Mouse (Mus musculus) limb, embryonic 12.5 days (tissue): Measurements from ENCODE around the gene Klhl25. TPM values are rescaled to one million over a fixed set of nuclear protein-coding genes. Genes with fewer than 3 reads are reported as not detected.
"Not testable (repeated sequence)": the region's sequence is repeated elsewhere in the genome, so short reads cannot be mapped to it uniquely, and the experiment has no call there.

Experiments
- ATAC-seq: fragments of 200-750 bp; cut with Nextera tagmentation; 2 replicates; pipeline ENCODE4 v1.8.0; 2017; ENCODE audit warnings: low read depth, moderate TSS enrichment; ENCODE audit not compliant: insufficient number of reproducible peaks, insufficient read depth, low FRiP score, low TSS enrichment
- H3K27ac ChIP-seq: fragments of 300-500 bp; sonication (generic); 2 replicates; pipeline ENCODE4 v1.5.1; 2016; ENCODE audit warnings: mild to moderate bottlenecking, moderate library complexity
- H3K27me3 ChIP-seq: fragments of 300-500 bp; sonication (generic); 2 replicates; pipeline ENCODE4 v1.6.1; 2016; ENCODE audit warnings: mild to moderate bottlenecking, moderate library complexity
- H3K36me3 ChIP-seq: fragments of 300-500 bp; sonication (generic); 2 replicates; pipeline ENCODE4 v1.6.1; 2016; ENCODE audit warnings: mild to moderate bottlenecking, moderate library complexity
- H3K4me1 ChIP-seq: fragments of 300-500 bp; sonication (generic); replicated peaks from 2 replicates; pipeline ENCODE4 v1.6.1; 2016
- H3K4me2 ChIP-seq: fragments of 300-500 bp; sonication (generic); 2 replicates; pipeline ENCODE4 v1.6.1; 2016; ENCODE audit warnings: mild to moderate bottlenecking, moderate library complexity
- H3K4me3 ChIP-seq: fragments of 300-500 bp; sonication (generic); replicated peaks from 2 replicates; pipeline ENCODE4 v1.5.1; 2016; ENCODE audit warnings: mild to moderate bottlenecking
- H3K9ac ChIP-seq: fragments of 300-500 bp; sonication (generic); replicated peaks from 2 replicates; pipeline ENCODE4 v1.6.1; 2016; ENCODE audit warnings: mild to moderate bottlenecking, moderate library complexity
- H3K9me3 ChIP-seq: fragments of 300-500 bp; sonication (generic); 2 replicates; pipeline ENCODE4 v1.6.1; 2016; ENCODE audit warnings: mild to moderate bottlenecking, moderate library complexity
- WGBS: fragments of 180-500 bp; shearing (Covaris S2); methylation state at CpG from one replicate; pipeline ENCODE4 v1.1.7; 2016; 5-methylcytosine and 5-hydroxymethylcytosine counted together
- polyA plus RNA-seq: library from polyadenylated mRNA; unstranded; fragments of >200 nt; fragmentation: Nextera tagmentation; extraction: Ambion mirVana; gene quantifications from 2 replicates; pipeline ENCODE4 v1.2.1, GENCODE M21; 2016

Gene Klhl25
- polyA plus RNA-seq, 1 experiment from 2014 or later, result 24.2 TPM

DNA sequence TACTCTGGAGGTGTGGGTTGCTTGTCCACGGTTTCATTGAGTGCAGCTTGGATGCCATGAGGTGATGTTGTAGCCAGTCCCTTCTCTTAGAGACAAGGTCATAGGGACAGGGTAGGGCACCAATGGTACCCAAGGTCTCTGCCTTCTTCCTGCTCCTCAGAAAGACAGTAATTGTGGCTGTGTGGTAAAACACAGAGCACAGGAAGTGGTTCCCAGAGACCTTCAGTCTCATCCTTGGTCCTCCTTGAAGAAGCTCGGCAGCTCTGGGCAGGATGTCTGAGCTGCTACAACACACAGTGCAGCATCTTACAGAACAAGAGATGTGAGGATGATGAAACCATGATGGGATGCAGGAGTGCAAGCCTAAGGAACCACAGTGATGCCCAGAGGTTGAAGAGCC, 31.3 kb downstream of the Klhl25 start:
- not testable (repeated sequence) for H3K27me3 ChIP-seq, H3K4me3 ChIP-seq, H3K4me1 ChIP-seq, H3K27ac ChIP-seq, H3K4me2 ChIP-seq, ATAC-seq, H3K9me3 ChIP-seq, H3K9ac ChIP-seq
- 74% methylated on average over 2 of the region's 2 CpGs for WGBS
- peaks cover 12% of the 10 kb centered on the region for H3K36me3 ChIP-seq

DNA sequence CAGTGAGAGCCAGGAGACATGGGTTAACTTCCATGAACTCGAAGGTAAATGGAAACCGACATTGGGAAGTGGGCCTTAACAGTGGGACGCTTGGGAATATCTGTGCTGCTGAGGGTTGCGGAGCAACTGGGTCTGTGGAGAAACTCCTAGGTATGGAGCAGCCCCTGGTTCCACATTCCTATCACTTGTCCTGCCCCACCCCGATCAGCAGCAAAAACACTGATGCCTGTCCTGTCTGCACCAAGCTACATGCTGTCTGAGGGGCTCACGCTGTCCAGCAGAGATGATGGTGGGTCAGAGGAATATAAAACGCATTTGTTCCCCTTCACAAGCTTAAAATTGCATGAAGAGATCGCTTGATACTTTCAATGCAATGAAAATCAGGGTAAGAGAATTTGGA, 32.1 kb downstream of the Klhl25 start:
- Histone ChIP-seq H3K4me1 (peaks cover 4% of the 10 kb centered on the region), H3K27me3 (no peaks in the 10 kb centered on the region), H3K9ac (no peak overlapping the region), H3K4me2 (peak overlapping the region; percentile 32; the same call in 1 of the 2 replicates), H3K9me3 (no peaks in the 10 kb centered on the region), H3K27ac (no peak overlapping the region), H3K36me3 (peaks cover 4% of the 10 kb centered on the region; the same call in 1 of the 2 replicates), H3K4me3 (no peak overlapping the region)
- 66% methylated on average over 8 of the region's 8 CpGs for WGBS
- ATAC-seq, result no peak

DNA sequence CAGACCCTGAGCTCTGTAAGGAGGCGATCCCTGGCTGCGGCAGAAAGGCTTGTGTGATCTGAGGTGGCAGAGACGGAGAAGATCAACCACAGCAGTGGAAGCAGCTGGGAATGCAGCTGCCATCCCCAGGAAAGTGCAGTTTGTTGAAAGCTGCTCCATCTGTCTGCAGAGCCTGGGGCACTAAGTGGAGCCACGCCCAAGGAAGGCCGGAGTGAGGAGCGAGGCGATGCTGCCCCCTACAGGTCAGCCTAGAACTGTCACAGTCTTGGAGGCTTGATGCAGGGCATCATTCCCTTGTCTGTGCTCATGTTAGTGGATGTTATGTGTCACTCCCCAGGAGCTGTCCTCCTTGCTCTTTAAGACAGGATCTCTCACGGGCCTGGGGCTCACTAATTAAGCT, 32.5 kb downstream of the Klhl25 start:
- no peak overlapping the region for H3K4me3 ChIP-seq
- H3K36me3 ChIP-seq, result 0 out of 2 replicates have a peak, but pooled peaks cover under 1% of the 10 kb centered on the region
- ATAC-seq, result peak; percentile 79; the same call in 1 of the 2 replicates
- no peaks in the 10 kb centered on the region for H3K9me3 ChIP-seq
- H3K4me2 ChIP-seq, result peak overlapping the region; percentile 32; the same call in 1 of the 2 replicates
- peaks cover 4% of the 10 kb centered on the region for H3K4me1 ChIP-seq
- no peak overlapping the region for H3K9ac ChIP-seq
- H3K27ac ChIP-seq, result no peak overlapping the region
- no peaks in the 10 kb centered on the region for H3K27me3 ChIP-seq
- WGBS, result 4% methylated on average over 8 of the region's 8 CpGs

DNA sequence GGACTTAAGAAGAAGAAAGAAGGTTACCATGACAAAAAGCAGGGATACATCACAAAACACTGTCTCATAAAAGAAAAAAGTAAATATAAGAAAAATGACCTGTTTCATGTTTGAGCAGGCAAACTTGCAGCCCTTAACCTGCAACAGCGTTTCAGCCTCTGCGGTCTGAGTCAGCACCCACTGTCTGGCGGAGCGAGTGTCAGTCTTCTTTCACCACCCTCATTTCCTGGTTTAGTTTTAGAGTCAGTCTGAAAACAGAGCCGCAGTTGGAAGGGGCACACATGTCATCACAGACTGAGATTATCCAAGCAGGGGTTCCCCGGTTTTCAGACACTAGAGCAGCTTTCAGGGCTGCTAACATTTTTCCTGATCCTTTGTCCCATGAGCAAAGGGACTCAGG, 33.3 kb downstream of the Klhl25 start:
- peaks cover 4% of the 10 kb centered on the region for H3K4me1 ChIP-seq
- H3K27ac ChIP-seq, result no peak overlapping the region
- ATAC-seq, result no peak
- no peak overlapping the region for H3K9ac ChIP-seq
- no peaks in the 10 kb centered on the region for H3K9me3 ChIP-seq
- no peaks in the 10 kb centered on the region for H3K36me3 ChIP-seq
- WGBS, result 68% methylated on average over 6 of the region's 6 CpGs
- no peak overlapping the region for H3K4me2 ChIP-seq
- H3K4me3 ChIP-seq, result no peak overlapping the region
- no peaks in the 10 kb centered on the region for H3K27me3 ChIP-seq

DNA sequence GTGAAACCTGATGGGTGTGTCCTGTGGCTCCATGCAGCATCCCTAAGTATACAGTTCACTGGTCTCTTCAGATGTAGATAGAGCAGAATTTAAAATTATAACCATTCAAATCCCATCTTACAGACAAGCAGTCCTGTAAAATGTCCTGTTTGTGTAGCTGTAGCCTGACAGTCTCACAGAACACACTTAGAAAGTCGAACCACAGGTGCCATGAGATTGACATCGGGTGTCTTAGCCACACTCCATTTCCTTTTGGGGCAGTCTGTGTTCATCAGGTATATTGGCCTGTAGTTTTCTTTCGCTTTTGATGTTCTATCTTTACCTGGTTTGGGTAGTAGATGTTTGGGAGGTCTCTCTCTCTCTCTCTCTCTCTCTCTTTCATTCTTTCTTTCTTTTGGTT, 33.7 kb downstream of the Klhl25 start:
- Histone ChIP-seq H3K4me1 (peaks cover 4% of the 10 kb centered on the region), H3K4me2 (no peak overlapping the region), H3K36me3 (no peaks in the 10 kb centered on the region), H3K4me3 (no peak overlapping the region), H3K27me3 (no peaks in the 10 kb centered on the region), H3K27ac (no peak overlapping the region), H3K9me3 (no peaks in the 10 kb centered on the region), H3K9ac (no peak overlapping the region)
- no peak for ATAC-seq
- WGBS, result 73% methylated on average over 3 of the region's 3 CpGs

DNA sequence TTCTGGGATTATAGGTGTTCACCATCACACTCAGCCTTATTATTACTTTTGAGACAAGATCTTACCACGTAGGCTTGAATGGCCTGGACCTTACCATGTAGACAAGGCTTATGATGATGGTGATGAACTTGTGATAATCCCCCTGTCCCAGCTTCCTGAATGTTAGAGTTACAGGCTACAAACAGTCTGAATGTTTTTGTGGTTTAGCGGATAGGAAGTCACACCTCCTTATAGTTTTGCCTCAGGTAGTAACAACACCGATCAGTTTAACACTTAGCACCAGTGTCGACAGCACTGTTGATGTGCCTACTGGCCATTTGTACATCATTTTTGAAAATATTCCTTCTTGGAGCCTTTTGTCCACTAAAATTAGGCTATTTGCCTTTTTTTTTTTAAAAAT, 43.4 kb downstream of the Klhl25 start:
- Histone ChIP-seq H3K4me1 (no peaks in the 10 kb centered on the region), H3K9me3 (no peaks in the 10 kb centered on the region), H3K4me3 (no peak overlapping the region), H3K27me3 (no peaks in the 10 kb centered on the region), H3K9ac (no peak overlapping the region), H3K4me2 (no peak overlapping the region), H3K36me3 (no peaks in the 10 kb centered on the region), H3K27ac (no peak overlapping the region)
- no peak for ATAC-seq
- 85% methylated on average over 4 of the region's 4 CpGs for WGBS

DNA sequence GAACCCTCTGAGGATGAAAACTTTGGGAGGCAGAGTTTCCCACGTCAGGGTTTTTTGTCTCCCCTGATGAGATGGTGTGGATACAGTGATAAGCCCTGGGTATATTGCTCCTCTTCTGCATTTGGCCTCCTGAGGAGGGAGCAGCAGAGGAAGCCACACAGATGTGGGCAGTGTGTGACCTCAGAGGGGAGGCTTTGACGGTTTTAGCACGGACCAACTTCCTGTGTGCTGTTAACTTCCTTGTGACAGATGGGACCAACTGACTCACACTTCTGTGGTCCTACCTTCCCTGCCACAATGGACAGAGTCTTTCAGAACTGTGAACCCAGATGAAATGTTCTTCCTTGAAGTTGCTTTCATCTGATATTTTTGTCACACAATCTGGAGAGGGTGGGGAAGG, 44.6 kb downstream of the Klhl25 start:
- no peaks in the 10 kb centered on the region for H3K27me3 ChIP-seq
- no peaks in the 10 kb centered on the region for H3K4me1 ChIP-seq
- WGBS, result 68% methylated on average over 3 of the region's 3 CpGs
- H3K9ac ChIP-seq, result no peak overlapping the region
- no peaks in the 10 kb centered on the region for H3K9me3 ChIP-seq
- H3K36me3 ChIP-seq, result no peaks in the 10 kb centered on the region
- no peak overlapping the region for H3K4me2 ChIP-seq
- H3K27ac ChIP-seq, result no peak overlapping the region
- H3K4me3 ChIP-seq, result no peak overlapping the region
- no peak for ATAC-seq

DNA sequence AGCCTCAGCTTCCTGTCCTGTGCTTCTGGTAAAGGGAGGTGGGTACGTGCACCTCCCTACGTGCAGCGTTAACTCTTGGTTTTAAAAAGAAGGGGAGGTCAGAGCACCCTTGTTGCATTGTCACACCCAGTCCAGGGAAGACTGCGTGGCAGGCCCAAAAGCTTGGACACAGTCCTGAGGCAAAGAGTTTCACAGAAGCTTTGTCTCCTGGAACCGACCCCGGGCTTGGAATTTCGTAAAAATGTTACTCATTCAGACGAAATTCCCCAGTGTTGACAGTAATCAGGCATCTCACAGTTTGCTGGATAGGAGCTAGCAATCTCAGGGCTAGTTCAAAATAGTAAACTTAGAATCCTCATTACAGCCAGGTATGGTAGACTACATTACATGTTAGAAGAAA, 45.6 kb downstream of the Klhl25 start:
- 85% methylated on average over 8 of the region's 8 CpGs for WGBS
- no peak for ATAC-seq
- no peak overlapping the region for H3K27ac ChIP-seq

DNA sequence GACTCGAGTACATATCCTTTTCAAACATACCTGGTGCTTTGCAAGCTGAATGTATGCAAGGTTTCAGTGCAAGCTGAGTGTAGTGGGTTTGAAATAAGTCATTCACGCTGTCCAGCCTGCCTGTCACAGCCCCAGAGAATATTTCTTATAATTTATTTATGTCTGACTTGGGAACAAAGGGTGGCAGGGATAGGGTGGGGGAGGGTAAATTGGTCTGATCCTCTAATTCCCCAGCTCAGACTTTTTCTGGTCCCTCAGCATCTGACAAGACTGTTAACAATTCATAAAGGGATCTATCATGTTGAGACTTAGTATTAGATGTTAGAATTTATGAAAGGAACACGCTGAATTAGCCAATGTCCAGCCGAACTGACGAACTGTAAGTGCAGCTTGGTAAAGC, 48.9 kb downstream of the Klhl25 start:
- H3K4me2 ChIP-seq, result no peak overlapping the region
- H3K9me3 ChIP-seq, result no peaks in the 10 kb centered on the region
- WGBS, result 83% methylated on average over 5 of the region's 5 CpGs
- ATAC-seq, result no peak
- no peak overlapping the region for H3K4me3 ChIP-seq
- H3K36me3 ChIP-seq, result no peaks in the 10 kb centered on the region
- H3K27me3 ChIP-seq, result no peaks in the 10 kb centered on the region
- H3K27ac ChIP-seq, result no peak overlapping the region
- no peak overlapping the region for H3K9ac ChIP-seq
- no peaks in the 10 kb centered on the region for H3K4me1 ChIP-seq

More for the DNA sequence above, 45.6 kb downstream of the Klhl25 start:
- Histone ChIP-seq H3K4me1 (no peaks in the 10 kb centered on the region), H3K9me3 (no peaks in the 10 kb centered on the region), H3K4me3 (no peak overlapping the region), H3K36me3 (no peaks in the 10 kb centered on the region), H3K4me2 (no peak overlapping the region), H3K27me3 (no peaks in the 10 kb centered on the region), H3K9ac (no peak overlapping the region)

DNA sequence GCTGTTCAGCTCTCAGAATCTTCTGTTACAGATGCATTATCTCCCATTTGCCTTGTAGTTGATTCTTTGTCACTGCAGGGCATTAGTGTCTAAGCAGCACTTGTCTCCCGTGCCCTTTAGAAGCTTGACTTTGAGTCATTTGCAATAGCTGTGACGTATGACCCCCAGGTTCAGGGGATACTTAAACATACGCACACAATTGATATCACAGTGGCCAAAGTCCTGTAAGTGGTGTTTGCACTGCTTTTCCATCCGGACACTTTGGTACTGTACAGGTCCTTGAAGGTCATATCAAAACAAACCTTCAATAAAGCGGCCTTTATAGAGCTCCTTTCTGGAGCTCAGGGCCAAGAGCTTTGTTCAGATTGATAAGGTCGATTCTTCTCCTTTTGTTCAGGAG, 51.0 kb downstream of the Klhl25 start:
- 87% methylated on average over 6 of the region's 6 CpGs for WGBS
- H3K4me1 ChIP-seq, result no peaks in the 10 kb centered on the region
- H3K4me3 ChIP-seq, result no peak overlapping the region
- peaks cover 3% of the 10 kb centered on the region; the same call in 1 of the 2 replicates for H3K9me3 ChIP-seq
- H3K4me2 ChIP-seq, result no peak overlapping the region
- ATAC-seq, result no peak
- no peak overlapping the region for H3K9ac ChIP-seq
- H3K36me3 ChIP-seq, result no peaks in the 10 kb centered on the region
- H3K27me3 ChIP-seq, result no peaks in the 10 kb centered on the region
- no peak overlapping the region for H3K27ac ChIP-seq

DNA sequence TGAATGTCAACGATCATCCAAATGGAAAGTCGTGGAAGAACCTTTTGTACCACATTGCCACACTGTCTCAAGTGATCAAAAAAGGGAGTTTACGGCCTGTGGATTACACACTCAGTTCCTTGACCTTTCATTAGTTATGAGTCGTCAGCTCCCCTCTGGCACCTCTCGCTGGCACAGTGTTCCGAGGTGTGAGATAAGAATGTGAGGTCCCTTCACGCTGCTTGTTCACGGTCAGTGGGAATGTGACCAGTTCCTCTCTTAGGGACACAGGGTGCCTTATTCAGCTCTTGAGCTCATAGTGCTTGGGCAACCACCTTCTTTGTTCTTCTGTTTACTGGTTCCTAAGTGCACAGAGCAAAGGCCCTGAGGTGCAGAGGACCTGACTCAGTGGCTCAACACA, 51.4 kb downstream of the Klhl25 start:
- H3K4me2 ChIP-seq, result no peak overlapping the region

DNA sequence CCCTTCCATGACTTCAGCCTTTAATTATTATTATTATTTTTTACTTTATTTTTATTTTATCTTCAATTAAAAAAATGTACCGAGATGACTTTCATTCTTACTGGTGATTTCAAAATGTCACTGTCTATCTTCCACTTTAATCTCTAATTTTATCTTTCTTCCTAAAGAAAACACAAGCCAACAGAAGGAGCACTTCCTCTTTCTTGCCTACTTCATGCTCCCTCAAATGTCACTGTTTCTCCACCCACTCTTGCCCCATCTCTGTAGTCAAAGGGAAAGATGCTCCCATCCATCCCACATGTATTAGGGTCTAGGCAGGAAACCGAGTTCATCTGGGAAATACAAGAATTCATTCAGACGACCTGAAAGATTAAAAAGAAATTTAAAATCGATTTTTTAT, 51.8 kb downstream of the Klhl25 start:
- 68% methylated on average over 4 of the region's 4 CpGs for WGBS
- H3K27me3 ChIP-seq, result no peaks in the 10 kb centered on the region
- peaks cover 3% of the 10 kb centered on the region; the same call in 1 of the 2 replicates for H3K9me3 ChIP-seq
- H3K4me1 ChIP-seq, result no peaks in the 10 kb centered on the region
- H3K4me2 ChIP-seq, result no peak overlapping the region
- no peaks in the 10 kb centered on the region for H3K36me3 ChIP-seq
- no peak overlapping the region for H3K9ac ChIP-seq
- H3K27ac ChIP-seq, result no peak overlapping the region
- no peak overlapping the region for H3K4me3 ChIP-seq
- ATAC-seq, result no peak

More for the DNA sequence above, 51.4 kb downstream of the Klhl25 start:
- H3K9ac ChIP-seq, result no peak overlapping the region
- 66% methylated on average over 8 of the region's 8 CpGs for WGBS
- H3K36me3 ChIP-seq, result no peaks in the 10 kb centered on the region
- ATAC-seq, result no peak
- no peak overlapping the region for H3K4me3 ChIP-seq
- H3K4me1 ChIP-seq, result no peaks in the 10 kb centered on the region
- H3K27ac ChIP-seq, result no peak overlapping the region
- no peaks in the 10 kb centered on the region for H3K27me3 ChIP-seq
- H3K9me3 ChIP-seq, result peaks cover 3% of the 10 kb centered on the region; the same call in 1 of the 2 replicates
